7 mouse cellular contexts compared by ENCODE assay signal in genomic region chr3:133313491-133314199, GRCm38 (mm10).
"Had no signal": no experiment of that assay in that cellular context is flagged by ENCODE, and none has a peak within 500 bp of the region (broad histone marks: within the 10 kb centered on the region; RNA-seq: fewer than 3 reads in every experiment).

No protein-coding gene starts in this region.

- H3K4me2 ChIP-seq: intestine, embryonic 15.5 days; limb, embryonic 13.5 days; neural tube, embryonic 12.5 days; stomach, embryonic 15.5 days had no signal

- H3K9me3 ChIP-seq: midbrain, embryonic 10.5 days; neural tube, embryonic 12.5 days; stomach, embryonic 15.5 days had no signal

- H3K4me3 ChIP-seq: intestine, embryonic 15.5 days; limb, embryonic 13.5 days; midbrain, embryonic 10.5 days; myocyte; neural tube, embryonic 12.5 days; stomach, embryonic 15.5 days had no signal

- H3K27ac ChIP-seq: intestine, embryonic 15.5 days; limb, embryonic 13.5 days; liver, embryonic 14.5 days; midbrain, embryonic 10.5 days; neural tube, embryonic 12.5 days; stomach, embryonic 15.5 days had no signal

- H3K27me3 ChIP-seq: intestine, embryonic 15.5 days; limb, embryonic 13.5 days; neural tube, embryonic 12.5 days; stomach, embryonic 15.5 days had no signal

- H3K36me3 ChIP-seq: intestine, embryonic 15.5 days; neural tube, embryonic 12.5 days had no signal

- H3K9ac ChIP-seq: intestine, embryonic 15.5 days; limb, embryonic 13.5 days; liver, embryonic 14.5 days; neural tube, embryonic 12.5 days; stomach, embryonic 15.5 days had no signal
